Mouse (Mus musculus) liver, postnatal 0 days (tissue): ENCODE results near the gene Zcchc8. TPM values are rescaled to one million over a fixed set of nuclear protein-coding genes. Genes with fewer than 3 reads are reported as not detected.
A peak's percentile ranks its signal among the peaks of the same experiment; 100 is the strongest.

Source experiments
- ATAC-seq: fragments of 200-750 bp; cut with Nextera tagmentation; 2 replicates; pipeline ENCODE4 v1.8.0; 2017; ENCODE audit warnings: mild to moderate bottlenecking, moderate library complexity
- DNase-seq: peaks from one replicate; pipeline ENCODE4 v3.0.0-alpha.2; 2016
- H3K27ac ChIP-seq: fragments of 300-500 bp; sonication (generic); 2 replicates; pipeline ENCODE4 v1.5.1; 2014; ENCODE audit warnings: antibody characterized with exemption, moderate library complexity, mild to moderate bottlenecking, low read depth
- H3K27me3 ChIP-seq: fragments of 300-500 bp; sonication (generic); 2 replicates; pipeline ENCODE4 v1.6.1; 2014; ENCODE audit warnings: low read length, control low read depth, mixed read lengths; ENCODE audit not compliant: insufficient read depth
- H3K36me3 ChIP-seq: fragments of 300-500 bp; sonication (generic); replicated peaks from 2 replicates; pipeline ENCODE4 v1.6.1; 2014; ENCODE audit warnings: mild to moderate bottlenecking, control low read depth, low read length, moderate library complexity, mixed read lengths; ENCODE audit not compliant: insufficient read depth
- H3K4me1 ChIP-seq: fragments of 300-500 bp; sonication (generic); 2 replicates; pipeline ENCODE4 v1.6.1; 2014; ENCODE audit warnings: antibody characterized with exemption, mild to moderate bottlenecking, control low read depth; ENCODE audit not compliant: insufficient read depth
- H3K4me2 ChIP-seq: fragments of 300-500 bp; sonication (generic); 2 replicates; pipeline ENCODE4 v1.6.1; 2014; ENCODE audit warnings: low read depth, mild to moderate bottlenecking, low read length, moderate library complexity, mixed read lengths
- H3K4me3 ChIP-seq: fragments of 300-500 bp; sonication (generic); 2 replicates; pipeline ENCODE4 v1.5.1; 2014; ENCODE audit warnings: low read depth, low read length
- H3K9ac ChIP-seq: fragments of 300-500 bp; sonication (generic); replicated peaks from 2 replicates; pipeline ENCODE4 v1.6.1; 2014; ENCODE audit warnings: mild to moderate bottlenecking, moderate library complexity
- H3K9me3 ChIP-seq: fragments of 300-500 bp; sonication (generic); 2 replicates; pipeline ENCODE4 v1.6.1; 2016; ENCODE audit warnings: mild to moderate bottlenecking, control low read depth, low read length, mixed read lengths
- CTCF ChIP-seq: sonication (generic); IDR thresholded peaks from 2 replicates; pipeline ENCODE4 v1.5.1; 2016; ENCODE audit warnings: antibody characterized with exemption, low read depth
- EP300 ChIP-seq: IDR thresholded peaks from 2 replicates; pipeline ENCODE4 v1.6.1; 2016; ENCODE audit warnings: antibody characterized with exemption, low read depth, mild to moderate bottlenecking
- WGBS: fragments of 180-500 bp; shearing (Covaris S2); extraction: QIAGEN DNeasy Blood & Tissue Kit; methylation state at CpG from one replicate; pipeline ENCODE4 v1.1.7; 2014; ENCODE audit not compliant: insufficient replicate concordance; 5-methylcytosine and 5-hydroxymethylcytosine counted together
- polyA plus RNA-seq: library from polyadenylated mRNA; unstranded; fragments of >200 nt; fragmentation: Nextera tagmentation; extraction: Ambion mirVana; gene quantifications from 2 replicates; pipeline ENCODE4 v1.2.1, GENCODE M21; 2015

The Zcchc8 gene
- polyA plus RNA-seq, 1 experiment from 2014 or later, result 23.7 TPM

DNA sequence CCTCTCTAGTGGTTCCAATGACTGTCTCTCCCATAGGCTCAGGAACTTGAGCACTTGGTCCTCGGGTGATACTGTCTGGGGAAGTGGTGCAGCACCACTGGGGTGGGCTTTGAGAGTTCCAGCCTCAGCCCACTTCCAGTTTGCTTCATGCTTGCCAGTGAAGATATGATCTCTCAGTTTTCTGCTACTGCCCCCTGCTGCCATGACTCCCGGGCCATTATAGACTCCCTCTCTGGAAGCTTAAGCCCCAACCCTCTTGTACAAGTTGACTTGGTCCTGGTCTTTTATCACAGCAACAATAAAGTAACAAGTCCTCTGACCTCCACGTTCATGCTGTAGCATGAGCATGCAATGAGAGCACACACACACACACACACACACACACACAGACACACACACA, 41.8 kb downstream of the Zcchc8 start:
- peaks cover 12% of the 10 kb centered on the region for H3K4me1 ChIP-seq
- H3K4me3 ChIP-seq, result no peak overlapping the region
- H3K27ac ChIP-seq, result no peak overlapping the region
- no peaks in the 10 kb centered on the region for H3K27me3 ChIP-seq
- no peak overlapping the region for H3K4me2 ChIP-seq
- H3K9me3 ChIP-seq, result no peaks in the 10 kb centered on the region
- H3K9ac ChIP-seq, result no peak overlapping the region
- no peak for DNase-seq
- 52% methylated on average over 3 of the region's 3 CpGs for WGBS
- ATAC-seq, result no peak
- no peaks in the 10 kb centered on the region for H3K36me3 ChIP-seq
- TF ChIP-seq CTCF, result 0 out of 2 replicates have a peak, but pooled peaks have one; percentile 17
- no peak for TF ChIP-seq EP300

- H3K4me2 ChIP-seq, result no peak overlapping the region
- no peaks in the 10 kb centered on the region for H3K36me3 ChIP-seq
- H3K9ac ChIP-seq, result no peak overlapping the region
- H3K9me3 ChIP-seq, result no peaks in the 10 kb centered on the region
- TF ChIP-seq CTCF, result no peak
- TF ChIP-seq EP300, result no peak
- peaks cover 17% of the 10 kb centered on the region for H3K4me1 ChIP-seq
- peak; percentile 88 for ATAC-seq
- H3K4me3 ChIP-seq, result no peak overlapping the region
- 42% methylated on average over 9 of the region's 9 CpGs for WGBS
- H3K27me3 ChIP-seq, result no peaks in the 10 kb centered on the region
- no peak for DNase-seq
- peak overlapping the region; percentile 86 for H3K27ac ChIP-seq
These were observed 45.2 kb downstream of the Zcchc8 start for GRCm38 (mm10) chr5:123675717-123676116.

GRCm38 (mm10) chr5:123675221-123675620, 45.7 kb downstream of the Zcchc8 start:
- Histone ChIP-seq H3K4me1 (peaks cover 20% of the 10 kb centered on the region), H3K4me3 (no peak overlapping the region), H3K27me3 (no peaks in the 10 kb centered on the region), H3K9me3 (no peaks in the 10 kb centered on the region), H3K4me2 (no peak overlapping the region), H3K27ac (peak overlapping the region; percentile 86), H3K36me3 (no peaks in the 10 kb centered on the region), H3K9ac (no peak overlapping the region)
- 16% methylated on average over 3 of the region's 3 CpGs for WGBS
- TF ChIP-seq CTCF, result no peak
- peak; percentile 81 for TF ChIP-seq EP300
- peak; percentile 91 for ATAC-seq
- peak; percentile 49 for DNase-seq

DNA sequence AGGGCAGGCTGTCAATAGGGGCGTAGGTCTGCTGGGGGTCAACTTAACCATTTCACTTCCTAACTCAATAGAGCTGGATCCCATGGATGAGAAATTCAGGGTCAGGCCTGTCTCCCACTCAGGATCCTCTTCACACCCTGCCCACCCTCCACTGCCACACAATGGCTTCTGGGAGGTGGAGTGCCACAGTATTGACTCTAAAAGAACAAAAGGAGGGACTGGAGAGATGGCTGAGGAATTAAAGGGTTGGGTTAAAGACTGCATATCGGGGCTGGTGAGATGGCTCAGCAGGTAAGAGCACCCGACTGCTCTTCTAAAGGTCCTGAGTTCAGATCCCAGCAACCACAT, 49.5 kb downstream of the Zcchc8 start:
- Histone ChIP-seq H3K27me3 (no peaks in the 10 kb centered on the region), H3K9me3 (no peaks in the 10 kb centered on the region), H3K27ac (peak overlapping the region; percentile 68), H3K4me1 (peaks cover 33% of the 10 kb centered on the region), H3K9ac (peak overlapping the region; percentile 50), H3K4me2 (peak overlapping the region; percentile 62), H3K36me3 (no peaks in the 10 kb centered on the region), H3K4me3 (0 out of 2 replicates have a peak overlapping the region, but pooled peaks have one; percentile 24)
- DNase-seq (no peak), ATAC-seq (no peak)
- no peak for TF ChIP-seq EP300
- TF ChIP-seq CTCF, result no peak
- WGBS, result 64% methylated on average over 3 of the region's 3 CpGs

DNA sequence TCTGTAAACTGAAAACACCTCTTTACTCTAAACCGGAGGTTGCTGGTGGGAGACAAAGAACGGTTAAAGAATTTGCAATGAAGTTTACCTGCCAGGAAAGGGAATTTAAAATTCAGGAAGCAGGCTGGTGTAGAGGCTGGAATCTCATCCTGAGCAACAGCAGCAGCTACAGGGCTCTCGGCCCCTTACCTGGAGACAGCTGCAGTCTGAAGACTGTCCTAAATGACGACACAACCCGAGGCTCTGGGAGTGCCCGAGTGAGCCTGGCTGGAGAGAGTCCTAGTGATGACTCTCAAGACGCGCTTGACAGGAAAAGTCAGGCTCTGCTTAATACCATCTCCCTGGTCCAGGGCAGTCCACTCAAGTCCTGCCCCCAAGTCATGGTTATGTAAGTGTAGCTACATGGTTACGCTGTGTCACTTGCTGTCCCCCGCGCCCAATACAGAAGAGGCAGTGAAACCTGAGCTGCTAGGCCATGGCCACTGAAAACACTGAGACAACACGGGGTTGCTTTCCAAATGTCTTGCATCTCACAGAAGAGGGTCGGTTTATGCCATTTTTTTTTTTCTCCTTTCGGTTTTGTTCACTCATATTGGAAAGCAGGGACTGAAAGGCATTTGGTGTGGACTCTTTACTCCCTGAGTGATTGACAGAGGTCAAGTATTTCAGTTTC, 50.0 kb downstream of the Zcchc8 start:
- DNase-seq, result peak; percentile 31

GRCm38 (mm10) chr5:123669991-123670799, 50.7 kb downstream of the Zcchc8 start:
- 33% methylated on average over 9 of the region's 9 CpGs for WGBS
- no peak for ATAC-seq
- TF ChIP-seq EP300 (no peak), CTCF (no peak)

More for the DNA sequence above, 50.0 kb downstream of the Zcchc8 start:
- peak; percentile 28; the same call in 1 of the 2 replicates for ATAC-seq
- no peaks in the 10 kb centered on the region for H3K36me3 ChIP-seq
- H3K4me1 ChIP-seq, result peaks cover 33% of the 10 kb centered on the region
- H3K9me3 ChIP-seq, result no peaks in the 10 kb centered on the region
- TF ChIP-seq EP300 (no peak), CTCF (no peak)
- H3K4me3 ChIP-seq, result peak overlapping the region; percentile 24
- 31% methylated on average over 14 of the region's 14 CpGs for WGBS
- peak overlapping the region; percentile 62 for H3K4me2 ChIP-seq
- no peaks in the 10 kb centered on the region for H3K27me3 ChIP-seq
- H3K9ac ChIP-seq, result peak overlapping the region; percentile 50
- peak overlapping the region; percentile 68 for H3K27ac ChIP-seq

More at GRCm38 (mm10) chr5:123669991-123670799, 50.7 kb downstream of the Zcchc8 start:
- no peaks in the 10 kb centered on the region for H3K36me3 ChIP-seq
- DNase-seq, result no peak
- peaks cover 37% of the 10 kb centered on the region for H3K4me1 ChIP-seq
- peak overlapping the region; percentile 50; the same call in 1 of the 2 replicates for H3K9ac ChIP-seq
- H3K4me2 ChIP-seq, result peak overlapping the region; percentile 62
- H3K27ac ChIP-seq, result peak overlapping the region; percentile 68
- H3K4me3 ChIP-seq, result peak overlapping the region; percentile 24
- no peaks in the 10 kb centered on the region for H3K9me3 ChIP-seq
- H3K27me3 ChIP-seq, result no peaks in the 10 kb centered on the region
